Mouse (Mus musculus): ENCODE data around the gene Evl.

Evl gene

GRCm38 (mm10) chr12:108647784-108648183, 93.3 kb downstream of the Evl start:
- DNase-seq (ENCODE audit: low spot score in 2 of 2), result no peak

- DNase-seq (ENCODE audit: low spot score in 2 of 2), result peak; percentile 19 to 27
Measured at GRCm38 (mm10) chr12:108651053-108651660, 96.6 kb downstream of the Evl start.

GRCm38 (mm10) chr12:108653358-108654335, 99.1 kb downstream of the Evl start:
- no peak for DNase-seq (ENCODE audit: low spot score in 2 of 2)

- DNase-seq (ENCODE audit: low spot score in 2 of 2), result no peak
Measured at GRCm38 (mm10) chr12:108657350-108657749, 102.8 kb downstream of the Evl start.

- no peak for DNase-seq (ENCODE audit: low spot score in 2 of 2)
Measured at GRCm38 (mm10) chr12:108668606-108669235, 114.2 kb downstream of the Evl start.

GRCm38 (mm10) chr12:108671541-108671940, 117.0 kb downstream of the Evl start:
- no peak for DNase-seq (ENCODE audit: low spot score in 2 of 2)

- DNase-seq (ENCODE audit: low spot score in 2 of 2), result no peak
Measured at GRCm38 (mm10) chr12:108672908-108673307, 118.4 kb downstream of the Evl start.

- DNase-seq (ENCODE audit: low spot score in 2 of 2), result no peak
Measured at GRCm38 (mm10) chr12:108673546-108673945, 119.0 kb downstream of the Evl start.

- DNase-seq (ENCODE audit: low spot score in 2 of 2), result peak in 1 of 2 experiments; percentile 58
Measured at GRCm38 (mm10) chr12:108674502-108674901, 120.0 kb downstream of the Evl start.

GRCm38 (mm10) chr12:108674916-108675315, 120.4 kb downstream of the Evl start:
- DNase-seq (ENCODE audit: low spot score in 2 of 2), result no peak

- DNase-seq (ENCODE audit: low spot score in 2 of 2), result no peak
Measured at GRCm38 (mm10) chr12:108675614-108676401, 121.3 kb downstream of the Evl start.

- no peak for DNase-seq (ENCODE audit: low spot score in 2 of 2)
Measured at GRCm38 (mm10) chr12:108677116-108677515, 122.6 kb downstream of the Evl start.

GRCm38 (mm10) chr12:108678366-108678765, 123.8 kb downstream of the Evl start:
- no peak for DNase-seq (ENCODE audit: low spot score in 2 of 2)

GRCm38 (mm10) chr12:108680861-108681260, 126.3 kb downstream of the Evl start:
- DNase-seq (ENCODE audit: low spot score in 2 of 2), result no peak

- DNase-seq (ENCODE audit: low spot score in 2 of 2), result no peak
Measured at GRCm38 (mm10) chr12:108682240-108683023, 127.9 kb downstream of the Evl start.

- no peak for DNase-seq (ENCODE audit: low spot score in 2 of 2)
Measured at GRCm38 (mm10) chr12:108686463-108686862, 131.9 kb downstream of the Evl start.

GRCm38 (mm10) chr12:108686926-108687325, 132.4 kb downstream of the Evl start:
- DNase-seq (ENCODE audit: low spot score in 2 of 2), result no peak

GRCm38 (mm10) chr12:108689167-108689566, 134.6 kb downstream of the Evl start:
- DNase-seq (ENCODE audit: low spot score in 2 of 2), result no peak

GRCm38 (mm10) chr12:108690529-108690928, 136.0 kb downstream of the Evl start:
- no peak for DNase-seq (ENCODE audit: low spot score in 2 of 2)

GRCm38 (mm10) chr12:108693592-108693991, 139.1 kb downstream of the Evl start:
- DNase-seq (ENCODE audit: low spot score in 2 of 2), result no peak

GRCm38 (mm10) chr12:108694223-108694622, 139.7 kb downstream of the Evl start:
- no peak for DNase-seq (ENCODE audit: low spot score in 2 of 2)

All from frontal cortex, postnatal 10 days (tissue).